Mouse (Mus musculus) stomach, embryonic 14.5 days (tissue): ENCODE measurements at regions not wholly inside any gene's neighbourhood (a gene's known extent, or its start where the extent isn't known, plus 50 kb on each side); places are given as distances from the start of the nearest gene placed in this dataset.

Source experiments
- ATAC-seq: fragments of 200-750 bp; cut with Nextera tagmentation; 2 replicates; pipeline ENCODE4 v1.8.0; 2017; ENCODE audit warnings: low read depth, moderate TSS enrichment; ENCODE audit not compliant: insufficient number of reproducible peaks, insufficient read depth, low FRiP score
- H3K27ac ChIP-seq: fragments of 300-500 bp; sonication (generic); 2 replicates; pipeline ENCODE4 v1.5.1; 2014; ENCODE audit warnings: mild to moderate bottlenecking, low read length, moderate library complexity, mixed read lengths
- H3K27me3 ChIP-seq: fragments of 300-500 bp; sonication (generic); 2 replicates; pipeline ENCODE4 v1.6.1; 2014; ENCODE audit warnings: low read length, control low read depth, mixed read lengths; ENCODE audit not compliant: control insufficient read depth, insufficient read depth
- H3K36me3 ChIP-seq: fragments of 300-500 bp; sonication (generic); 2 replicates; pipeline ENCODE4 v1.6.1; 2014; ENCODE audit warnings: mild to moderate bottlenecking, control low read depth, low read length, moderate library complexity, mixed read lengths; ENCODE audit not compliant: control insufficient read depth, insufficient read depth
- H3K4me1 ChIP-seq: fragments of 300-500 bp; sonication (generic); 2 replicates; pipeline ENCODE4 v1.6.1; 2014; ENCODE audit warnings: low read length, control low read depth, mixed read lengths; ENCODE audit not compliant: control insufficient read depth, insufficient read depth
- H3K4me2 ChIP-seq: fragments of 300-500 bp; sonication (generic); replicated peaks from 2 replicates; pipeline ENCODE4 v1.6.1; 2014; ENCODE audit warnings: low read depth, low read length, control low read depth
- H3K4me3 ChIP-seq: fragments of 300-500 bp; sonication (generic); 2 replicates; pipeline ENCODE4 v1.5.1; 2014; ENCODE audit warnings: low read depth, low read length, control low read depth
- H3K9ac ChIP-seq: fragments of 300-500 bp; sonication (generic); replicated peaks from 2 replicates; pipeline ENCODE4 v1.6.1; 2014; ENCODE audit warnings: low read depth, mild to moderate bottlenecking, control low read depth, low read length, moderate library complexity, mixed read lengths
- H3K9me3 ChIP-seq: fragments of 300-500 bp; sonication (generic); 2 replicates; pipeline ENCODE4 v1.6.1; 2016; ENCODE audit warnings: low read depth, low read length, control low read depth; ENCODE audit not compliant: control insufficient read depth
- WGBS: fragments of 180-500 bp; shearing (Covaris S2); extraction: QIAGEN DNeasy Blood & Tissue Kit; methylation state at CpG from one replicate; pipeline ENCODE4 v1.1.7; 2014; 5-methylcytosine and 5-hydroxymethylcytosine counted together

- peak; percentile 49; the same call in 1 of the 2 replicates for ATAC-seq
- no peak overlapping the region for H3K27ac ChIP-seq
- H3K4me2 ChIP-seq, result no peak overlapping the region
- no peaks in the 10 kb centered on the region for H3K4me1 ChIP-seq
- H3K4me3 ChIP-seq, result no peak overlapping the region
- no peaks in the 10 kb centered on the region for H3K36me3 ChIP-seq
- H3K9me3 ChIP-seq, result no peaks in the 10 kb centered on the region
- H3K9ac ChIP-seq, result no peak overlapping the region
- no peaks in the 10 kb centered on the region for H3K27me3 ChIP-seq
- 30% methylated on average over 13 of the region's 13 CpGs for WGBS
Observed at GRCm38 (mm10) chr4:48725660-48726348, 62.5 kb downstream of the Cavin4 start.

DNA sequence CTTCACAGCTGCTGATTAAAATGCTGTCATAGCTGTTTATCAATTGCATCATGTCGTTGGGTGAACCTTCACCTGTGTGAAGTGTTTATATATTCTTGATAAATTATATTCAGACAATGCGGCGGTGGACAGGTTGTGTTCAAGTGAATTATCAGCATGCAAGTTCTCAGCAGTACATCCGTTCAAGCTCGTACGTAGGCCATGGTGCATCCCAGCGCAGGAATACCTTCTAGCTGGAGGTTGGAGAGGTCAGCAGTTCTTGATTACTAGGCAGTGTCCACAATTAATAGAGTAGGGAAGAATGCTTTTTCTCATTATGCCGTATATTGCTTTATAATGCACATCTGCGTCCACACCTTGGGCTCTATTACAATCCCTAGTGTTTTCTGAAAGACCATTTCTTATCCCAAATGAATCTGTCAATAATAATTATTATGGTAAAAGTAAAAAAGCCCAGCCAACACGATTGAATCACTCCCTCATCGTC lies 63.1 kb downstream of the Cavin4 start:
- Histone ChIP-seq H3K9ac (no peak overlapping the region), H3K9me3 (no peaks in the 10 kb centered on the region), H3K4me2 (no peak overlapping the region), H3K27me3 (no peaks in the 10 kb centered on the region), H3K36me3 (no peaks in the 10 kb centered on the region), H3K4me3 (no peak overlapping the region), H3K4me1 (no peaks in the 10 kb centered on the region), H3K27ac (no peak overlapping the region)
- WGBS, result 60% methylated on average over 11 of the region's 11 CpGs
- ATAC-seq, result no peak

GRCm38 (mm10) chr4:48734854-48735564 lies 71.7 kb downstream of the Cavin4 start:
- no peak for ATAC-seq
- H3K9me3 ChIP-seq, result no peaks in the 10 kb centered on the region
- no peaks in the 10 kb centered on the region for H3K27me3 ChIP-seq
- H3K36me3 ChIP-seq, result no peaks in the 10 kb centered on the region
- no peak overlapping the region for H3K9ac ChIP-seq
- H3K4me3 ChIP-seq, result no peak overlapping the region
- WGBS, result 60% methylated on average over 10 of the region's 10 CpGs
- H3K27ac ChIP-seq, result no peak overlapping the region
- no peak overlapping the region for H3K4me2 ChIP-seq
- H3K4me1 ChIP-seq, result no peaks in the 10 kb centered on the region

- Histone ChIP-seq H3K4me1 (no peaks in the 10 kb centered on the region), H3K9ac (no peak overlapping the region), H3K4me3 (no peak overlapping the region), H3K9me3 (no peaks in the 10 kb centered on the region), H3K4me2 (no peak overlapping the region), H3K27ac (no peak overlapping the region), H3K36me3 (no peaks in the 10 kb centered on the region), H3K27me3 (no peaks in the 10 kb centered on the region)
- no peak for ATAC-seq
- 77% methylated on average over 3 of the region's 3 CpGs for WGBS
Observed at GRCm38 (mm10) chr4:48746237-48746636, 82.9 kb downstream of the Cavin4 start.

GRCm38 (mm10) chr4:48749566-48749965 lies 86.3 kb downstream of the Cavin4 start:
- no peak for ATAC-seq
- no peak overlapping the region for H3K4me2 ChIP-seq
- no peaks in the 10 kb centered on the region for H3K36me3 ChIP-seq
- H3K4me3 ChIP-seq, result no peak overlapping the region
- no peaks in the 10 kb centered on the region for H3K4me1 ChIP-seq
- H3K27ac ChIP-seq, result no peak overlapping the region
- H3K9me3 ChIP-seq, result no peaks in the 10 kb centered on the region
- 78% methylated on average over 7 of the region's 7 CpGs for WGBS
- H3K9ac ChIP-seq, result no peak overlapping the region
- no peaks in the 10 kb centered on the region for H3K27me3 ChIP-seq

- H3K36me3 ChIP-seq, result no peaks in the 10 kb centered on the region
- no peak overlapping the region for H3K9ac ChIP-seq
- no peak overlapping the region for H3K27ac ChIP-seq
- ATAC-seq, result no peak
- WGBS, result 60% methylated on average over 5 of the region's 5 CpGs
- H3K4me2 ChIP-seq, result no peak overlapping the region
- H3K9me3 ChIP-seq, result no peaks in the 10 kb centered on the region
- H3K4me3 ChIP-seq, result no peak overlapping the region
- H3K27me3 ChIP-seq, result no peaks in the 10 kb centered on the region
- peaks cover 3% of the 10 kb centered on the region; the same call in 1 of the 2 replicates for H3K4me1 ChIP-seq
Observed at GRCm38 (mm10) chr4:48750087-48750486, 86.8 kb downstream of the Cavin4 start.

- Histone ChIP-seq H3K4me1 (peaks cover 3% of the 10 kb centered on the region; the same call in 1 of the 2 replicates), H3K9me3 (no peaks in the 10 kb centered on the region), H3K4me3 (no peak overlapping the region), H3K27me3 (no peaks in the 10 kb centered on the region), H3K9ac (no peak overlapping the region), H3K4me2 (0 out of 2 replicates have a peak overlapping the region, but pooled peaks have one; percentile 3), H3K36me3 (no peaks in the 10 kb centered on the region), H3K27ac (no peak overlapping the region)
- 40% methylated on average over 13 of the region's 13 CpGs for WGBS
- ATAC-seq, result peak; percentile 49; the same call in 1 of the 2 replicates
Observed at GRCm38 (mm10) chr4:48754466-48755171, 91.3 kb downstream of the Cavin4 start.

DNA sequence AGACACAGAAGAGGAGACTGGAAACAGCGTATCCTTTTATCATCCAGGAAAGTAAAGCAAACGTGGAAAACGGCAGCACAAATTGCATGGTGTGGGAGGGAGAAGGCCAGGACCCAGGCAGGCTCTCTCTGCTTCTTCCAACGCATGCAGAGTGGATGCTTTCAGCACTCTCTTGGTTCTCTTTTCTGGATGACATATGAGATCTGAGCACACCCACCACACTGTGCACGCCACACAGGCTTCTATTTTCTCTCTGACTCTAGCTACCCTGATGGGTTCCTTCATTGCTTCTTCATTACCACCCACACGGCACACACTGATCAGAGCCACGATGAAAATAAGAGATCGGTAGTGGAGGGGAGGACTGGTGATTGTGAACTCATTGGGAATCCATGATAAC lies 97.3 kb downstream of the Cavin4 start:
- Histone ChIP-seq H3K27me3 (no peaks in the 10 kb centered on the region), H3K9ac (no peak overlapping the region), H3K4me3 (no peak overlapping the region), H3K9me3 (no peaks in the 10 kb centered on the region), H3K27ac (no peak overlapping the region), H3K4me1 (no peaks in the 10 kb centered on the region), H3K36me3 (no peaks in the 10 kb centered on the region), H3K4me2 (no peak overlapping the region)
- 78% methylated on average over 8 of the region's 8 CpGs for WGBS
- ATAC-seq, result no peak
